Mouse (Mus musculus) CH12.LX (cell line): ENCODE data around the gene Gm10392.

Experiments
- CHD1 ChIP-seq: IDR thresholded peaks from 2 replicates; pipeline ENCODE4 v1.6.1; 2012; ENCODE audit warnings: low read depth, low read length, improper control_type of control experiment, inconsistent platforms
- CTCF ChIP-seq, 2 experiments: IDR thresholded peaks in 1 of 2; conservative IDR thresholded peaks in 1 of 2; 2 replicates each; pipeline ENCODE4 v1.5.1; 2011 to 2012; ENCODE audit warnings: low read depth in 2 of 2, low read length in 2 of 2, improper control_type of control experiment in 1 of 2, inconsistent platforms in 1 of 2, mild to moderate bottlenecking in 1 of 2, moderate library complexity in 1 of 2
- EP300 ChIP-seq: IDR thresholded peaks from 2 replicates; pipeline ENCODE4 v1.6.1; 2011; ENCODE audit warnings: low read length, improper control_type of control experiment
- MAFK ChIP-seq: IDR thresholded peaks from 2 replicates; pipeline ENCODE4 v1.6.1; 2011; ENCODE audit warnings: low read length, improper control_type of control experiment; ENCODE audit not compliant: insufficient replicate concordance
- NRF1 ChIP-seq: IDR thresholded peaks from 2 replicates; pipeline ENCODE4 v1.6.1; 2014; ENCODE audit warnings: low read depth, mild to moderate bottlenecking, inconsistent platforms, low read length, improper control_type of control experiment, moderate library complexity
- PAX5 ChIP-seq: IDR thresholded peaks from 2 replicates; pipeline ENCODE4 v1.6.1; 2012; ENCODE audit warnings: low read length, inconsistent platforms, mixed read lengths
- POLR2A ChIP-seq: IDR thresholded peaks from 2 replicates; pipeline ENCODE4 v1.6.1; 2011; ENCODE audit warnings: low read depth, mild to moderate bottlenecking, improper control_type of control experiment, low read length
- RAD21 ChIP-seq: IDR thresholded peaks from 2 replicates; pipeline ENCODE4 v1.6.1; 2011; ENCODE audit warnings: low read depth, mild to moderate bottlenecking, low read length, improper control_type of control experiment, moderate library complexity
- SIN3A ChIP-seq: IDR thresholded peaks from 2 replicates; pipeline ENCODE4 v1.6.1; 2012; ENCODE audit warnings: low read length, improper control_type of control experiment, inconsistent platforms
- USF1 ChIP-seq: IDR thresholded peaks from 2 replicates; pipeline ENCODE4 v1.6.1; 2014; ENCODE audit warnings: low read depth, mild to moderate bottlenecking, inconsistent platforms, low read length, improper control_type of control experiment
- ZC3H11A ChIP-seq: IDR thresholded peaks from 2 replicates; pipeline ENCODE4 v1.6.1; 2012; ENCODE audit warnings: low read depth, mild to moderate bottlenecking, inconsistent platforms, low read length, improper control_type of control experiment
- ZNF384 ChIP-seq: IDR thresholded peaks from 2 replicates; pipeline ENCODE4 v1.6.1; 2012; ENCODE audit warnings: low read depth, low read length, improper control_type of control experiment, inconsistent platforms

DNA sequence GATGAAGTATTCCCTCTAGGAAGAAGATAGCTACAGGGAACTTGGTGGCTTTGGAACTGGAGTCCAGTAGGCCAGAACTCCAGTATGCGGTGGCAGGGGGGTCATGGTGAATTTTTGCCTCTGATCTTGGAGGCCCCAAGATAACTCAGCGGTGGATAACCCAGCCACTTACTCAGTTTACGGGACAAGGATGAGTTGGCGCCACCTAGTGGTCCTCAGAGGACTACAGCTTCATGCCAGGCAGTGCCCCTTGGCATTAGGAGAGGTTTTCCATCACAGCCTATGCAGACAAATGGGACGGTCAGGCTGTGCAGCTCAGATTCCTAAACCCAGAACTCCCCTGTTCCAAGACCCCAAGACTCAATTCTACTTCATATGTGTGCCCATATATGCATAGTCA, 17.6 kb downstream of the Gm10392 start:
- peak; percentile 92 to 98 for TF ChIP-seq CTCF (conservative IDR thresholded peaks at IDR 0.05 in 1 of 2, IDR thresholded peaks at IDR 0.05 in 1 of 2; ENCODE audit: low read depth in 2 of 2, low read length in 2 of 2)
- no peak for TF ChIP-seq SIN3A
- TF ChIP-seq POLR2A, result no peak
- TF ChIP-seq CHD1, result no peak
- TF ChIP-seq USF1, result no peak
- TF ChIP-seq ZC3H11A, result no peak
- peak; percentile 64 for TF ChIP-seq RAD21
- no peak for TF ChIP-seq MAFK
- no peak for TF ChIP-seq ZNF384
- TF ChIP-seq EP300, result no peak
- no peak for TF ChIP-seq PAX5
- TF ChIP-seq NRF1, result no peak
